Mouse (Mus musculus) neural tube, embryonic 11.5 days (tissue): ENCODE data around the gene Htra3. TPM values are rescaled to one million over a fixed set of nuclear protein-coding genes. Genes with fewer than 3 reads are reported as not detected.

Source experiments
- ATAC-seq: fragments of 200-750 bp; cut with Nextera tagmentation; 2 replicates; pipeline ENCODE4 v1.8.0; 2017; ENCODE audit warnings: moderate number of reproducible peaks, mild to moderate bottlenecking, moderate TSS enrichment, moderate library complexity; ENCODE audit not compliant: insufficient read depth, low FRiP score, low TSS enrichment
- DNase-seq: peaks from one replicate; pipeline ENCODE4 v3.0.0-alpha.2; 2015; ENCODE audit warnings: low spot score
- H3K27ac ChIP-seq: fragments of 300-500 bp; sonication (generic); 2 replicates; pipeline ENCODE4 v1.5.1; 2014; ENCODE audit warnings: low read depth, mild to moderate bottlenecking, low read length
- H3K27me3 ChIP-seq: fragments of 300-500 bp; sonication (generic); 2 replicates; pipeline ENCODE4 v1.6.1; 2014; ENCODE audit warnings: mild to moderate bottlenecking, low read length, mixed read lengths; ENCODE audit not compliant: control insufficient read depth, insufficient read depth
- H3K36me3 ChIP-seq: fragments of 300-500 bp; sonication (generic); 2 replicates; pipeline ENCODE4 v1.6.1; 2014; ENCODE audit warnings: mild to moderate bottlenecking, low read length, moderate library complexity, mixed read lengths; ENCODE audit not compliant: control insufficient read depth, insufficient read depth
- H3K4me1 ChIP-seq: fragments of 300-500 bp; sonication (generic); 2 replicates; pipeline ENCODE4 v1.6.1; 2014; ENCODE audit warnings: low read length, mixed read lengths; ENCODE audit not compliant: control insufficient read depth, insufficient read depth
- H3K4me2 ChIP-seq: fragments of 300-500 bp; sonication (generic); 2 replicates; pipeline ENCODE4 v1.6.1; 2014; ENCODE audit warnings: low read depth, mild to moderate bottlenecking, moderate library complexity
- H3K4me3 ChIP-seq: fragments of 300-500 bp; sonication (generic); 2 replicates; pipeline ENCODE4 v1.5.1; 2014; ENCODE audit warnings: low read depth, low read length
- H3K9ac ChIP-seq: fragments of 300-500 bp; sonication (generic); 2 replicates; pipeline ENCODE4 v1.6.1; 2014; ENCODE audit warnings: mild to moderate bottlenecking, low read length
- H3K9me3 ChIP-seq: fragments of 300-500 bp; sonication (generic); 2 replicates; pipeline ENCODE4 v1.6.1; 2016; ENCODE audit warnings: low read length; ENCODE audit not compliant: control insufficient read depth
- WGBS: fragments of 180-500 bp; shearing (Covaris S2); extraction: QIAGEN DNeasy Blood & Tissue Kit; methylation state at CpG from one replicate; pipeline ENCODE4 v1.1.7; 2014; 5-methylcytosine and 5-hydroxymethylcytosine counted together
- polyA plus RNA-seq: library from polyadenylated mRNA; unstranded; fragments of >200 nt; fragmentation: Nextera tagmentation; extraction: Ambion mirVana; gene quantifications from 2 replicates; pipeline ENCODE4 v1.2.1, GENCODE M21; 2014

Gene Htra3
- polyA plus RNA-seq, 1 experiment from 2014 or later: 7.5 TPM

- Histone ChIP-seq H3K27me3 (no peaks in the 10 kb centered on the region), H3K9ac (no peak overlapping the region), H3K4me3 (no peak overlapping the region), H3K36me3 (no peaks in the 10 kb centered on the region), H3K4me2 (no peak overlapping the region), H3K9me3 (no peaks in the 10 kb centered on the region), H3K27ac (no peak overlapping the region), H3K4me1 (no peaks in the 10 kb centered on the region)
- DNase-seq (no peak), ATAC-seq (no peak)
- 63% methylated on average over 7 of the region's 7 CpGs for WGBS
Observed at GRCm38 (mm10) chr5:35627307-35627840, 52.2 kb downstream of the Htra3 start.

GRCm38 (mm10) chr5:35626408-35626807 is 53.2 kb downstream of the Htra3 start:
- DNase-seq: no peak
- Histone ChIP-seq H3K4me1 (no peaks in the 10 kb centered on the region), H3K9me3 (no peaks in the 10 kb centered on the region), H3K36me3 (no peaks in the 10 kb centered on the region), H3K9ac (no peak overlapping the region), H3K27me3 (no peaks in the 10 kb centered on the region), H3K4me2 (no peak overlapping the region), H3K27ac (no peak overlapping the region), H3K4me3 (no peak overlapping the region)
- 87% methylated on average over 2 of the region's 2 CpGs for WGBS
- ATAC-seq: no peak

- no peaks in the 10 kb centered on the region for H3K36me3 ChIP-seq
- H3K4me3 ChIP-seq: no peak overlapping the region
- H3K27me3 ChIP-seq: no peaks in the 10 kb centered on the region
- no peak overlapping the region for H3K27ac ChIP-seq
- no peak for ATAC-seq
- H3K9me3 ChIP-seq: no peaks in the 10 kb centered on the region
- H3K4me2 ChIP-seq: no peak overlapping the region
- 73% methylated on average over 4 of the region's 4 CpGs for WGBS
- H3K4me1 ChIP-seq: no peaks in the 10 kb centered on the region
- DNase-seq: no peak
- no peak overlapping the region for H3K9ac ChIP-seq
Observed at GRCm38 (mm10) chr5:35624751-35625239, 54.8 kb downstream of the Htra3 start.

- Histone ChIP-seq H3K4me1 (no peaks in the 10 kb centered on the region), H3K27me3 (no peaks in the 10 kb centered on the region), H3K9ac (no peak overlapping the region), H3K9me3 (no peaks in the 10 kb centered on the region), H3K4me2 (no peak overlapping the region), H3K4me3 (no peak overlapping the region), H3K36me3 (no peaks in the 10 kb centered on the region), H3K27ac (no peak overlapping the region)
- ATAC-seq (no peak), DNase-seq (no peak)
Observed at GRCm38 (mm10) chr5:35623831-35624230, 55.8 kb downstream of the Htra3 start.

GRCm38 (mm10) chr5:35621114-35621513 is 58.5 kb downstream of the Htra3 start:
- ATAC-seq (no peak), DNase-seq (peak; percentile 30)
- Histone ChIP-seq H3K4me2 (no peak overlapping the region), H3K36me3 (no peaks in the 10 kb centered on the region), H3K27me3 (no peaks in the 10 kb centered on the region), H3K4me3 (no peak overlapping the region), H3K9me3 (no peaks in the 10 kb centered on the region), H3K9ac (no peak overlapping the region), H3K4me1 (no peaks in the 10 kb centered on the region), H3K27ac (no peak overlapping the region)
- 40% methylated on average over 4 of the region's 4 CpGs for whole genome bisulfite sequencing

GRCm38 (mm10) chr5:35616943-35617342 is 62.6 kb downstream of the Htra3 start:
- Histone ChIP-seq H3K4me3 (no peak overlapping the region), H3K27ac (no peak overlapping the region), H3K36me3 (no peaks in the 10 kb centered on the region), H3K9ac (no peak overlapping the region; the same call in 1 of the 2 replicates), H3K27me3 (no peaks in the 10 kb centered on the region), H3K9me3 (no peaks in the 10 kb centered on the region), H3K4me1 (no peaks in the 10 kb centered on the region), H3K4me2 (no peak overlapping the region)
- WGBS: 51% methylated on average over 5 of the region's 5 CpGs
- DNase-seq (no peak), ATAC-seq (no peak)

GRCm38 (mm10) chr5:35612722-35613121 is 66.9 kb downstream of the Htra3 start:
- no peaks in the 10 kb centered on the region for H3K27me3 ChIP-seq
- 87% methylated on average over 8 of the region's 8 CpGs for WGBS
- DNase-seq (no peak), ATAC-seq (no peak)
- H3K9ac ChIP-seq: no peak overlapping the region
- H3K36me3 ChIP-seq: no peaks in the 10 kb centered on the region
- no peak overlapping the region for H3K4me3 ChIP-seq
- peaks cover 14% of the 10 kb centered on the region for H3K4me1 ChIP-seq
- H3K9me3 ChIP-seq: no peaks in the 10 kb centered on the region
- no peak overlapping the region for H3K27ac ChIP-seq
- no peak overlapping the region for H3K4me2 ChIP-seq

- no peak overlapping the region for H3K27ac ChIP-seq
- H3K4me2 ChIP-seq: no peak overlapping the region
- no peaks in the 10 kb centered on the region for H3K27me3 ChIP-seq
- H3K4me3 ChIP-seq: no peak overlapping the region
- H3K9me3 ChIP-seq: no peaks in the 10 kb centered on the region
- ATAC-seq (no peak), DNase-seq (no peak)
- H3K36me3 ChIP-seq: no peaks in the 10 kb centered on the region
- peaks cover 14% of the 10 kb centered on the region for H3K4me1 ChIP-seq
- no peak overlapping the region for H3K9ac ChIP-seq
- WGBS: 87% methylated on average over 11 of the region's 11 CpGs
Observed at GRCm38 (mm10) chr5:35611900-35612299, 67.7 kb downstream of the Htra3 start.

- Histone ChIP-seq H3K4me2 (no peak overlapping the region), H3K4me1 (peaks cover 14% of the 10 kb centered on the region), H3K27me3 (no peaks in the 10 kb centered on the region), H3K9me3 (no peaks in the 10 kb centered on the region), H3K4me3 (no peak overlapping the region), H3K36me3 (no peaks in the 10 kb centered on the region), H3K27ac (no peak overlapping the region), H3K9ac (no peak overlapping the region)
- ATAC-seq (no peak), DNase-seq (no peak)
- 85% methylated on average over 9 of the region's 9 CpGs for WGBS
Observed at GRCm38 (mm10) chr5:35611170-35611569, 68.4 kb downstream of the Htra3 start.
